Mouse (Mus musculus) CH12.LX (cell line): ENCODE results near the gene Hba-a2. TPM values are rescaled to one million over a fixed set of nuclear protein-coding genes. Genes with fewer than 3 reads are reported as not detected.
A peak's percentile ranks its signal among the peaks of the same experiment; 100 is the strongest.

Experiments used
- DNase-seq: peaks from one replicate; pipeline ENCODE4 v3.0.0-alpha.2; 2013; ENCODE audit errors: extremely low read depth
- H3K27ac ChIP-seq: 2 replicates; pipeline ENCODE4 v1.5.1; 2012; ENCODE audit warnings: low read depth, mild to moderate bottlenecking, control low read depth, moderate library complexity; ENCODE audit not compliant: insufficient read depth
- H3K27me3 ChIP-seq: replicated peaks from 2 replicates; pipeline ENCODE3; 2012; ENCODE audit warnings: inconsistent platforms
- H3K36me3 ChIP-seq, 2 experiments: replicated peaks in 1 of 2; 2 replicates each; pipeline versions ENCODE3 to v1.6.1; 2012; ENCODE audit warnings: inconsistent platforms in 1 of 2, low read length in 1 of 2, mild to moderate bottlenecking in 1 of 2, mixed read lengths in 1 of 2, moderate library complexity in 1 of 2; ENCODE audit not compliant: control insufficient read depth in 1 of 2, insufficient read depth in 1 of 2
- H3K4me1 ChIP-seq, 2 experiments: 2 replicates each; pipeline ENCODE4 v1.6.1; 2012; ENCODE audit warnings: inconsistent platforms in 1 of 2, moderate library complexity in 1 of 2; ENCODE audit not compliant: insufficient read depth in 2 of 2, control insufficient read depth in 1 of 2
- H3K4me2 ChIP-seq: 2 replicates; pipeline ENCODE4 v1.6.1; 2012; ENCODE audit warnings: low read depth, mild to moderate bottlenecking, control low read depth; ENCODE audit not compliant: poor library complexity, insufficient read depth, severe bottlenecking
- H3K4me3 ChIP-seq, 3 experiments: fragments of 150-350 bp in 1 of 3; sonication (generic) in 1 of 3; replicated peaks in 1 of 3; 2 replicates each; pipeline versions ENCODE3 to v1.5.1; 2011 to 2012; ENCODE audit warnings: low read depth in 2 of 3, low read length in 2 of 3, mild to moderate bottlenecking in 2 of 3, moderate library complexity in 2 of 3, control low read depth in 1 of 3, improper control_type of control experiment in 1 of 3, inconsistent platforms in 1 of 3, mixed read lengths in 1 of 3; ENCODE audit not compliant: poor library complexity in 1 of 3
- H3K79me2 ChIP-seq: replicated peaks from 2 replicates; pipeline ENCODE4 v1.6.1; 2012; ENCODE audit warnings: mild to moderate bottlenecking, moderate library complexity; ENCODE audit not compliant: control insufficient read depth, poor library complexity, insufficient read depth, severe bottlenecking; ENCODE audit errors: extremely low read depth
- H3K9ac ChIP-seq: 2 replicates; pipeline ENCODE4 v1.6.1; 2012; ENCODE audit warnings: low read depth, mild to moderate bottlenecking, control low read depth, moderate library complexity; ENCODE audit not compliant: insufficient read depth
- H3K9me3 ChIP-seq: replicated peaks from 2 replicates; pipeline ENCODE3; 2012; ENCODE audit warnings: low read length, inconsistent platforms, mixed read lengths
- CHD2 ChIP-seq: IDR thresholded peaks from 2 replicates; pipeline ENCODE4 v1.6.1; 2011; ENCODE audit warnings: low read length, improper control_type of control experiment
- GABPA ChIP-seq: IDR thresholded peaks from 2 replicates; pipeline ENCODE4 v1.6.1; 2012; ENCODE audit warnings: low read depth, low read length, improper control_type of control experiment, inconsistent platforms; ENCODE audit not compliant: insufficient replicate concordance
- HCFC1 ChIP-seq: IDR thresholded peaks from 2 replicates; pipeline ENCODE4 v1.6.1; 2012; ENCODE audit warnings: low read depth, mild to moderate bottlenecking, inconsistent platforms, low read length, improper control_type of control experiment
- IRF4 ChIP-seq: IDR thresholded peaks from 2 replicates; pipeline ENCODE4 v1.6.1; 2014; ENCODE audit warnings: low read depth, mild to moderate bottlenecking, inconsistent platforms, low read length, improper control_type of control experiment
- JUN ChIP-seq: IDR thresholded peaks from 2 replicates; pipeline ENCODE4 v1.6.1; 2011; ENCODE audit warnings: low read depth, mild to moderate bottlenecking, low read length, improper control_type of control experiment, moderate library complexity; ENCODE audit not compliant: insufficient read depth
- JUND ChIP-seq: conservative IDR thresholded peaks from 2 replicates; pipeline ENCODE4 v1.6.1; 2011; ENCODE audit warnings: low read depth, low read length, improper control_type of control experiment
- MAX ChIP-seq: IDR thresholded peaks from 2 replicates; pipeline ENCODE4 v1.6.1; 2011; ENCODE audit warnings: low read length, improper control_type of control experiment
- MAZ ChIP-seq: IDR thresholded peaks from 2 replicates; pipeline ENCODE4 v1.6.1; 2012; ENCODE audit warnings: low read depth, mild to moderate bottlenecking, inconsistent platforms, low read length, improper control_type of control experiment, moderate library complexity
- MYC ChIP-seq: IDR thresholded peaks from 2 replicates; pipeline ENCODE4 v1.6.1; 2011; ENCODE audit warnings: low read depth, mild to moderate bottlenecking, improper control_type of control experiment, low read length
- NELFE ChIP-seq: IDR thresholded peaks from 2 replicates; pipeline ENCODE4 v1.6.1; 2011; ENCODE audit warnings: low read depth, low read length, improper control_type of control experiment
- RCOR1 ChIP-seq: conservative IDR thresholded peaks from 2 replicates; pipeline ENCODE4 v1.6.1; 2012; ENCODE audit warnings: low read depth, mild to moderate bottlenecking, inconsistent platforms, low read length, improper control_type of control experiment
- SMC3 ChIP-seq: IDR thresholded peaks from 2 replicates; pipeline ENCODE4 v1.6.1; 2011; ENCODE audit warnings: low read depth, low read length, improper control_type of control experiment
- TBP ChIP-seq: conservative IDR thresholded peaks from 2 replicates; pipeline ENCODE4 v1.6.1; 2011; ENCODE audit warnings: low read depth, low read length, improper control_type of control experiment
- TCF12 ChIP-seq: IDR thresholded peaks from 2 replicates; pipeline ENCODE4 v1.6.1; 2014; ENCODE audit warnings: low read depth, mild to moderate bottlenecking, inconsistent platforms, low read length, improper control_type of control experiment
- USF1 ChIP-seq: IDR thresholded peaks from 2 replicates; pipeline ENCODE4 v1.6.1; 2014; ENCODE audit warnings: low read depth, mild to moderate bottlenecking, inconsistent platforms, low read length, improper control_type of control experiment
- ZKSCAN1 ChIP-seq: IDR thresholded peaks from 2 replicates; pipeline ENCODE4 v1.6.1; 2012; ENCODE audit warnings: low read depth, inconsistent platforms, low read length, improper control_type of control experiment, borderline replicate concordance
- ZMIZ1 ChIP-seq: IDR thresholded peaks from 2 replicates; pipeline ENCODE4 v1.6.1; 2012; ENCODE audit warnings: low read depth, mild to moderate bottlenecking, inconsistent platforms, low read length, improper control_type of control experiment
- ZNF384 ChIP-seq: IDR thresholded peaks from 2 replicates; pipeline ENCODE4 v1.6.1; 2012; ENCODE audit warnings: low read depth, low read length, improper control_type of control experiment, inconsistent platforms
- dilution Hi-C: fragments of 300-500 bp; cut with MboI; formaldehyde crosslinking; loops from 2 replicates; pipeline ENCODE4 v1.14.3; 2020; ENCODE audit warnings: low sequenced_read_pairs; ENCODE audit not compliant: extremely low pct_unique_long_range_greater_than_20kb, extremely low pct_ligation_motif_present
- in situ Hi-C: fragments of 300-500 bp; cut with MboI; formaldehyde crosslinking; loops from 3 replicates; pipeline ENCODE4 v1.14.3; 2019; ENCODE audit warnings: low sequenced_read_pairs, low pct_ligation_motif_present, low pct_unique_long_range_greater_than_20kb, mixed read lengths
- polyA plus RNA-seq: library from polyadenylated mRNA; unstranded; fragments of >175 nt; gene quantifications from 2 replicates; pipeline ENCODE4 v1.2.1, GENCODE M21; 2012; ENCODE audit warnings: low read depth; ENCODE audit not compliant: insufficient read length
- total RNA-seq, 2 experiments: library from RNA; depleted of rRNA; stranded (reverse); fragments of 300-350 nt in 1 of 2; fragments of >200 nt in 1 of 2; gene quantifications; 2 replicates each; pipeline ENCODE4 v1.2.3; 2012 to 2014

Gene Hba-a2
- total and polyA plus RNA-seq, 3 experiments = 2.9 to 10.3 (median 4.6) TPM

DNA sequence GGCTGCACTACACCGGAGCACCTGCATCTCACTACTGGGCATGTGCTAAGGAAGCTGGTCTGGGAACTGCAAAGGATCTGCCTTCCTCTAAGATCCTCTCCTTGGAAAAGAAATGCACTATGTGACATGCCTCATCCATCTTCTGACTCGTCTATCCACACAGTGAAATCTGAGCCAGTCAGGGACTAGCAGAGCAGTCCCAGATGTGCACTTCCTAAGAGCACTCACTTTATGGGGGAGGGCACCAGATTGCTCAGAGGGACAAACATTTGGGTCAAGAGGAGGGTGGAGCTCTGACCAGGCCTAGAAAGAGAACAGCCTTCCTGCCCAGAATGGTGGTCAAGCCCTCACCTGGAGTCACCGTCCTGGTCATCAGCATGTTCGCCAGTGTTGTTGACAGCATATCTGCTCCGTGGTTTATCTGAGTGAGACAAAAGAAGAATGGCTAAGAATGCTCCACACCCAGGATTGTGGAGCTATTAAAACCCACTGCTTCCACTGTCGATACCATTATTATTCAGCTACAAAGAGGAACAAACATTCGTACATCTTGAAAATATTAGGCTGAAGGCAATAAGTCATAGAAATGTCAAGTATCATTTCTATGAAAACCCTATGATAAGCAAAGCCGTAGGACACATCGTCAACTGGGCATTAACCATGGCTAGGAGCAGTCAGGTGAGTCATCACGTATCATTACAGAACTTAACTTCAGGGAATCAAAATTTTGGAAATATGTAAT, 33.4 kb upstream of the Hba-a2 start:
- H3K9me3 ChIP-seq = no peaks in the 10 kb centered on the region
- in situ Hi-C loops (no loop called here), dilution Hi-C loops (no loop called here)
- H3K4me3 ChIP-seq = no peak overlapping the region
- peaks cover 26 to 65% of the 10 kb centered on the region in 2 experiments for H3K36me3 ChIP-seq
- no peak overlapping the region for H3K9ac ChIP-seq
- no peak overlapping the region for H3K4me2 ChIP-seq
- peaks cover 5 to 51% of the 10 kb centered on the region in 2 experiments for H3K4me1 ChIP-seq
- H3K27me3 ChIP-seq = no peaks in the 10 kb centered on the region
- DNase-seq = no peak
- TF ChIP-seq ZNF384 (no peak), CHD2 (no peak), HCFC1 (no peak), TBP (no peak), ZMIZ1 (no peak), ZKSCAN1 (no peak), JUND (no peak), MAZ (no peak), JUN (no peak), SMC3 (no peak), NELFE (no peak), MAX (no peak)
- H3K27ac ChIP-seq = no peak overlapping the region
- H3K79me2 ChIP-seq = peaks cover 12% of the 10 kb centered on the region

DNA sequence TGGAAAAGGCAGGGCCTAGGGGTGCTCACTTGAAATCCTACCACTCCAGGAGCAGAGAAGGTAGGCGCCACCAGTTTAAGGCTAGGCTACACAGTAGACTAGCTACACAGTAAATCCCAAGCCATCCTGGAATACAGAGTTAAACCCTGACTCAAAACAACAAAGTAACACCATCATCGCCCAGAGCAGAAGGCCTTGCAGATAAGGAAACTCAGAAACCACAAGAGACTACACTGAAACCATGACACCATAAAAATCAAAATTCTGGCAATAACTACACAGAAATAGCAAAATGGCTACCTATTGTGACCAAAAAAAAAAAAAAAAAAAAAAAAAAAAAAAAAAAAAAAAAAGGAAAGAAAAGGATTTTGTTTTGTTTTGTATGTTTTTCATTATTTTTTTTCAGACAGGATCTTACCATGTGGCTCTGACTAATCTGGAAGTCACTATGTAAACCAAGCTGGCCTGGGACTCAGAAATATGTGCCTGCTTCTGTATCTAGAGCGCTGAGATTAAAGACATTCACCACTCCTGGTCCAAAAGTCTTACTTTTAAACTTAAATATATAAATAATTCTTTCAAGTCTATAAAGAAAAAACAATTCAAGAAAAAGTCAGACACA, 31.1 kb upstream of the Hba-a2 start:
- H3K27ac ChIP-seq = no peak overlapping the region
- peaks cover 12% of the 10 kb centered on the region for H3K79me2 ChIP-seq
- peaks cover 18 to 47% of the 10 kb centered on the region in 2 experiments for H3K36me3 ChIP-seq
- in situ Hi-C loops = no loop called here
- H3K27me3 ChIP-seq = no peaks in the 10 kb centered on the region
- no peak overlapping the region for H3K4me3 ChIP-seq
- dilution Hi-C loops = no loop called here
- TF ChIP-seq MYC (no peak), IRF4 (0 out of 2 replicates have a peak, but pooled peaks have one; percentile 13), ZNF384 (peak; percentile 92), RCOR1 (no peak), MAX (no peak), NELFE (no peak), TCF12 (0 out of 2 replicates have a peak, but pooled peaks have one; percentile 8), GABPA (no peak), USF1 (no peak), TBP (no peak), ZMIZ1 (no peak)
- H3K9ac ChIP-seq = no peak overlapping the region; the same call in 1 of the 2 replicates
- H3K9me3 ChIP-seq = no peaks in the 10 kb centered on the region
- H3K4me1 ChIP-seq = peaks cover 7 to 54% of the 10 kb centered on the region in 2 experiments
- peak; percentile 33 for DNase-seq
- no peak overlapping the region for H3K4me2 ChIP-seq
